Comparison of ENCODE assay signal across 12 mouse cellular contexts in the genomic region with DNA sequence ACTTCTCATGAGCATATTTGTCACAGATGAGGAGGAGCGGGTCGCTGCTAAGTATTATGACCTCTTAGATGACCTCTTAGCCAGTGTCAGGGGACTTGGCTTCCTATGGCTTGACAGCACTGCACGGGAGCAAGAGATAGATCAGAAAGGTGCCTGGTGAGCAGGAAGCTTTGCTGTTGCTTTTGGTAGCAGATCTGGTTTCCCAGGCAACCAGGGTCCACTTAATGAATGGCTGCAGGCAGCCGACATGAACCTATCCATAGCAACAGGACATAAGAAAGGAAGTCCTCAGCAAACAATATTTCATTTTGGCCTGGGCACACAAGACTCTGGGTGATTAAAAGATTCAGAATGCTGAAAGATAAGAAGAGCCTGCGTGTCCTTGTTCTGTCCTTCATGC. TPM values are rescaled to one million over a fixed set of nuclear protein-coding genes. Genes with fewer than 3 reads are reported as not detected.
A peak's percentile ranks its signal among the peaks of the same experiment; 100 is the strongest.
DNase-seq lines count a peak whose midpoint lies in the region; ATAC-seq lines count a peak whose summit lies in the region.
"Had no signal": no experiment of that assay in that cellular context is flagged by ENCODE, and none has a peak within 500 bp of the region (broad histone marks: within the 10 kb centered on the region; RNA-seq: fewer than 3 reads in every experiment).

No protein-coding gene starts in this region.

- DNase-seq in hindbrain, embryonic 11.5 days (ENCODE audit: low spot score), result peak; percentile 46
- no peak for DNase-seq in hindbrain, embryonic 14.5 days (ENCODE audit: low spot score)
- DNase-seq in embryo, embryonic 10 days (ENCODE audit: low spot score), result peak; percentile 68
- DNase-seq in midbrain, embryonic 14.5 days, result peak; percentile 76
- no peak for DNase-seq in spleen, adult 18-20 months
- no peak for DNase-seq in spleen, postnatal 36 days (ENCODE audit: low spot score in 2 of 2)
- no peak for DNase-seq in ovary, postnatal 10 days (ENCODE audit: low spot score)
- DNase-seq: liver, embryonic 13.5 days had no signal

- 13% methylated on average over 5 of the region's 5 CpGs for WGBS in hindbrain, embryonic 11.5 days
- 15% methylated on average over 5 of the region's 5 CpGs for WGBS in hindbrain, embryonic 14.5 days
- 21% methylated on average over 5 of the region's 5 CpGs for WGBS in forebrain, embryonic 16.5 days
- 7% methylated on average over 5 of the region's 5 CpGs for WGBS in midbrain, embryonic 14.5 days

- H3K27me3 ChIP-seq in hindbrain, embryonic 11.5 days (ENCODE audit: control insufficient read depth, insufficient read depth, low read length), result no peaks in the 10 kb centered on the region
- no peaks in the 10 kb centered on the region for H3K27me3 ChIP-seq in hindbrain, embryonic 14.5 days (ENCODE audit: control insufficient read depth, insufficient read depth, low read length)
- H3K27me3 ChIP-seq in forebrain, embryonic 16.5 days (replicated peaks; ENCODE audit: control insufficient read depth, insufficient read depth, low read length), result no peaks in the 10 kb centered on the region
- H3K27me3 ChIP-seq in midbrain, embryonic 14.5 days (ENCODE audit: control insufficient read depth, insufficient read depth, low read length), result no peaks in the 10 kb centered on the region
- H3K27me3 ChIP-seq: heart, embryonic 13.5 days; liver, embryonic 13.5 days; stomach, embryonic 15.5 days had no signal

- peak; percentile 38; the same call in 1 of the 2 replicates for ATAC-seq in hindbrain, embryonic 11.5 days (ENCODE audit: low FRiP score)
- ATAC-seq in hindbrain, embryonic 14.5 days (ENCODE audit: low FRiP score), result no peak
- no peak for ATAC-seq in forebrain, embryonic 16.5 days
- no peak for ATAC-seq in midbrain, embryonic 14.5 days (ENCODE audit: low FRiP score, low TSS enrichment)
- ATAC-seq: intestine, embryonic 16.5 days had no signal

- no peak overlapping the region for H3K4me3 ChIP-seq in hindbrain, embryonic 11.5 days (ENCODE audit: low read depth, low read length)
- H3K4me3 ChIP-seq in hindbrain, embryonic 14.5 days (replicated peaks; ENCODE audit: low read length), result no peak overlapping the region
- H3K4me3 ChIP-seq in forebrain, embryonic 16.5 days (replicated peaks; ENCODE audit: low read length), result no peak overlapping the region
- no peak overlapping the region for H3K4me3 ChIP-seq in midbrain, embryonic 14.5 days (replicated peaks; ENCODE audit: low read depth, low read length)
- H3K4me3 ChIP-seq: heart, embryonic 13.5 days; liver, embryonic 13.5 days; stomach, embryonic 15.5 days had no signal

- H3K4me1 ChIP-seq in hindbrain, embryonic 11.5 days (replicated peaks; ENCODE audit: control insufficient read depth, insufficient read depth, low read length), result peaks cover 5% of the 10 kb centered on the region
- H3K4me1 ChIP-seq in hindbrain, embryonic 14.5 days (replicated peaks; ENCODE audit: control insufficient read depth, insufficient read depth, low read length), result peaks cover 12% of the 10 kb centered on the region
- H3K4me1 ChIP-seq in forebrain, embryonic 16.5 days (replicated peaks; ENCODE audit: control insufficient read depth, insufficient read depth, low read length), result peaks cover 7% of the 10 kb centered on the region
- peaks cover 11% of the 10 kb centered on the region; the same call in 1 of the 2 replicates for H3K4me1 ChIP-seq in midbrain, embryonic 14.5 days (ENCODE audit: control insufficient read depth, insufficient read depth, low read length)

- H3K4me2 ChIP-seq in hindbrain, embryonic 11.5 days (replicated peaks; ENCODE audit: low read depth, low read length), result no peak overlapping the region
- H3K4me2 ChIP-seq in hindbrain, embryonic 14.5 days (replicated peaks), result no peak overlapping the region
- no peak overlapping the region for H3K4me2 ChIP-seq in forebrain, embryonic 16.5 days (ENCODE audit: low read length)
- peak overlapping the region; percentile 14; the same call in 1 of the 2 replicates for H3K4me2 ChIP-seq in midbrain, embryonic 14.5 days (ENCODE audit: low read length)
- H3K4me2 ChIP-seq: heart, embryonic 13.5 days; liver, embryonic 13.5 days; stomach, embryonic 15.5 days had no signal

- H3K9ac ChIP-seq in hindbrain, embryonic 11.5 days (ENCODE audit: low read depth, low read length), result no peak overlapping the region
- no peak overlapping the region for H3K9ac ChIP-seq in hindbrain, embryonic 14.5 days
- no peak overlapping the region for H3K9ac ChIP-seq in forebrain, embryonic 16.5 days (replicated peaks; ENCODE audit: low read depth, low read length)
- no peak overlapping the region for H3K9ac ChIP-seq in midbrain, embryonic 14.5 days (replicated peaks; ENCODE audit: low read length)
- H3K9ac ChIP-seq: heart, embryonic 13.5 days; liver, embryonic 13.5 days; stomach, embryonic 15.5 days had no signal

- no peaks in the 10 kb centered on the region for H3K36me3 ChIP-seq in hindbrain, embryonic 11.5 days (ENCODE audit: control insufficient read depth, insufficient read depth, low read length)
- H3K36me3 ChIP-seq in hindbrain, embryonic 14.5 days (replicated peaks; ENCODE audit: control insufficient read depth, insufficient read depth), result no peaks in the 10 kb centered on the region
- H3K36me3 ChIP-seq in forebrain, embryonic 16.5 days (ENCODE audit: control insufficient read depth, insufficient read depth), result no peaks in the 10 kb centered on the region
- no peaks in the 10 kb centered on the region for H3K36me3 ChIP-seq in midbrain, embryonic 14.5 days (ENCODE audit: control insufficient read depth, insufficient read depth, low read length)
- H3K36me3 ChIP-seq: heart, embryonic 13.5 days; liver, embryonic 13.5 days; stomach, embryonic 15.5 days had no signal

- H3K9me3 ChIP-seq in hindbrain, embryonic 11.5 days (ENCODE audit: control insufficient read depth, low read length), result no peaks in the 10 kb centered on the region
- H3K9me3 ChIP-seq in hindbrain, embryonic 14.5 days (ENCODE audit: control insufficient read depth, low read length), result no peaks in the 10 kb centered on the region
- no peaks in the 10 kb centered on the region for H3K9me3 ChIP-seq in forebrain, embryonic 16.5 days (ENCODE audit: control insufficient read depth, low read length)
- H3K9me3 ChIP-seq in midbrain, embryonic 14.5 days (ENCODE audit: control insufficient read depth, low read length), result no peaks in the 10 kb centered on the region
- H3K9me3 ChIP-seq: heart, embryonic 13.5 days; liver, embryonic 13.5 days; stomach, embryonic 15.5 days had no signal

- no peak overlapping the region for H3K27ac ChIP-seq in hindbrain, embryonic 11.5 days (ENCODE audit: low read depth, low read length)
- no peak overlapping the region for H3K27ac ChIP-seq in hindbrain, embryonic 14.5 days
- H3K27ac ChIP-seq in forebrain, embryonic 16.5 days (ENCODE audit: low read length), result peak overlapping the region; percentile 31; the same call in 1 of the 2 replicates
- peak overlapping the region; percentile 52 for H3K27ac ChIP-seq in midbrain, embryonic 14.5 days (replicated peaks; ENCODE audit: low read depth, low read length)
- H3K27ac ChIP-seq: heart, embryonic 13.5 days; liver, embryonic 13.5 days; stomach, embryonic 15.5 days had no signal

RNA-seq across cellular contexts. Expression of a gene that starts 13.9 kb away (rescaled TPM):
- polyA plus RNA-seq in hindbrain, embryonic 11.5 days (2014; fragmentation: Nextera tagmentation; extraction: Ambion mirVana), result 36.3 and 43.5 TPM in 2 replicates
- polyA plus RNA-seq in hindbrain, embryonic 14.5 days (2014; fragmentation: Nextera tagmentation; extraction: Ambion mirVana), result 81.3 and 98.0 TPM in 2 replicates
- polyA plus RNA-seq in forebrain, embryonic 16.5 days (2015; fragmentation: Nextera tagmentation; extraction: Ambion mirVana), result 60.2 and 61.5 TPM in 2 replicates
- polyA plus RNA-seq in midbrain, embryonic 14.5 days (2014; fragmentation: Nextera tagmentation; extraction: Ambion mirVana), result 77.0 and 93.4 TPM in 2 replicates

RNA-seq across cellular contexts. Expression of a gene that starts 14.1 kb away (rescaled TPM):
- 38.5 and 45.5 TPM in 2 replicates for polyA plus RNA-seq in hindbrain, embryonic 11.5 days (2014; fragmentation: Nextera tagmentation; extraction: Ambion mirVana)
- polyA plus RNA-seq in hindbrain, embryonic 14.5 days (2014; fragmentation: Nextera tagmentation; extraction: Ambion mirVana), result 27.0 and 27.4 TPM in 2 replicates
- polyA plus RNA-seq in forebrain, embryonic 16.5 days (2015; fragmentation: Nextera tagmentation; extraction: Ambion mirVana), result 30.0 and 32.2 TPM in 2 replicates
- polyA plus RNA-seq in midbrain, embryonic 14.5 days (2014; fragmentation: Nextera tagmentation; extraction: Ambion mirVana), result 25.0 and 30.4 TPM in 2 replicates

RNA-seq across cellular contexts. Expression of a gene that starts 25.9 kb away (rescaled TPM):
- polyA plus RNA-seq in hindbrain, embryonic 11.5 days (2014; fragmentation: Nextera tagmentation; extraction: Ambion mirVana), result 0.12 and 0.27 TPM in 2 replicates
- 12.6 and 15.6 TPM in 2 replicates for polyA plus RNA-seq in hindbrain, embryonic 14.5 days (2014; fragmentation: Nextera tagmentation; extraction: Ambion mirVana)
- 6.5 and 12.5 TPM in 2 replicates for polyA plus RNA-seq in forebrain, embryonic 16.5 days (2015; fragmentation: Nextera tagmentation; extraction: Ambion mirVana)
- polyA plus RNA-seq in midbrain, embryonic 14.5 days (2014; fragmentation: Nextera tagmentation; extraction: Ambion mirVana), result 14.2 and 18.1 TPM in 2 replicates
- polyA plus RNA-seq: liver, embryonic 13.5 days had no signal

Comparison
In these comparisons a context has a peak if more than half of its experiments do, and no peak if none do; other contexts are left out.
1. DNase-seq: peak in hindbrain, embryonic 11.5 days (single experiment), embryo, embryonic 10 days (single experiment) and midbrain, embryonic 14.5 days (single experiment); none in hindbrain, embryonic 14.5 days (single experiment), spleen, adult 18-20 months (0 of 2), spleen, postnatal 36 days (0 of 2) and ovary, postnatal 10 days (single experiment).
2. H3K27ac ChIP-seq: peak in forebrain, embryonic 16.5 days (single experiment) and midbrain, embryonic 14.5 days (single experiment); none in hindbrain, embryonic 11.5 days (single experiment) and hindbrain, embryonic 14.5 days (single experiment).